Mouse (Mus musculus): ENCODE results near the gene Dtx2. TPM values are rescaled to one million over a fixed set of nuclear protein-coding genes. Genes with fewer than 3 reads are reported as not detected.

The Dtx2 gene
- total and polyA plus RNA-seq, 3 experiments = 11.9 to 17.2 TPM; not detected in 1

DNA sequence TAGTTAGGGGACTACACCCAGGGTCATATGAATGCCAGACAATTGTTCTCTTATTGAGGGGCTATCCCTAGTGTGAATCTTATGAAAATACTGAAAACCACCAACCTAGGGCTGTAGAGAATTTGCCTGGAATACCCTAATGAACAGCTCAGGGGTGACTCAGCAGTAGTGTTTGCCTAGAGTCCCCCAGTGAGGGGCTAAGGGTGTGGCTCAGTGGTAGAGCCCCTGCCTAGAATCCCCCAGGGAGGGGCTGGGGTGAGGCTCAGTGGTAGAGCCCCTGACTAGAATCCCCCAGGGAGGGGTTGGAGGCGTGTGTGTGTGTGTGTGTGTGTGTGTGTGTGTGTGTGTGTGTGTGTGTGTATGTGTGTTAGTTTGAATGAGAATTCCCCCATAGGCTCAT lies 42.1 kb downstream of the Dtx2 start:
- DNase-seq (ENCODE audit: low read depth, low spot score) = no peak
- no peak overlapping the region for H3K9ac ChIP-seq (ENCODE audit: control insufficient read depth, low read depth, low read length, poor library complexity, severe bottlenecking)
- H3K79me2 ChIP-seq (ENCODE audit: control insufficient read depth, insufficient read depth, low read length, poor library complexity) = no peaks in the 10 kb centered on the region
- H3K9me3 ChIP-seq (replicated peaks; ENCODE audit: insufficient read depth, low read length) = no peaks in the 10 kb centered on the region
- H3K27ac ChIP-seq (ENCODE audit: control insufficient read depth, low read depth, low read length) = no peak overlapping the region
- H3K36me3 ChIP-seq (ENCODE audit: control insufficient read depth in 1 of 2, insufficient read depth in 2 of 2, low read length in 2 of 2) = no peaks in the 10 kb centered on the region
- peaks cover 0 to 3% of the 10 kb centered on the region in 2 experiments; a peak in 2 of 4 replicates for H3K4me1 ChIP-seq (ENCODE audit: control insufficient read depth in 1 of 2, insufficient read depth in 2 of 2, low read length in 2 of 2)
- TF ChIP-seq USF2 (IDR thresholded peaks at IDR 0.05; ENCODE audit: borderline replicate concordance in 1 of 2, insufficient read depth in 1 of 2, low read depth in 1 of 2, low read length in 2 of 2) (no peak), ETS1 (IDR thresholded peaks at IDR 0.05; ENCODE audit: low read depth, low read length) (no peak), SIN3A (IDR thresholded peaks at IDR 0.05; ENCODE audit: low read length) (no peak), KAT2A (conservative IDR thresholded peaks at IDR 0.05; ENCODE audit: low read depth, low read length) (no peak), CHD1 (IDR thresholded peaks at IDR 0.05; ENCODE audit: low read depth, low read length) (no peak), ZKSCAN1 (IDR thresholded peaks at IDR 0.05; ENCODE audit: low read depth, low read length) (no peak), MYB (IDR thresholded peaks at IDR 0.05; ENCODE audit: low read depth, low read length) (no peak), MAFK (IDR thresholded peaks at IDR 0.05; ENCODE audit: borderline replicate concordance, low read depth, low read length) (no peak), GABPA (IDR thresholded peaks at IDR 0.05; ENCODE audit: low read depth, low read length) (no peak), ZMIZ1 (IDR thresholded peaks at IDR 0.05; ENCODE audit: low read depth, low read length) (no peak), MAZ (IDR thresholded peaks at IDR 0.05; ENCODE audit: low read depth, low read length) (no peak), MXI1 (IDR thresholded peaks at IDR 0.05; ENCODE audit: low read depth, low read length) (no peak), SMC3 (IDR thresholded peaks at IDR 0.05; ENCODE audit: low read depth, low read length) (no peak), POLR2AphosphoS5 (IDR thresholded peaks at IDR 0.05; ENCODE audit: borderline replicate concordance, low read depth, low read length) (no peak), EP300 (IDR thresholded peaks at IDR 0.05; ENCODE audit: low read depth in 1 of 2, low read length in 2 of 2) (no peak), TBP (IDR thresholded peaks at IDR 0.05; ENCODE audit: low read depth, low read length) (no peak), MAX (IDR thresholded peaks at IDR 0.05; ENCODE audit: low read length) (no peak), NRF1 (IDR thresholded peaks at IDR 0.05; ENCODE audit: insufficient read depth, low read depth, low read length, poor library complexity, severe bottlenecking) (no peak), ZNF384 (IDR thresholded peaks at IDR 0.05; ENCODE audit: low read depth, low read length) (no peak), CTCF (IDR thresholded peaks at IDR 0.05 in 2 of 3, conservative IDR thresholded peaks at IDR 0.05 in 1 of 3; ENCODE audit: control insufficient read depth in 1 of 3, insufficient read depth in 1 of 3, low read depth in 2 of 3, low read length in 3 of 3, poor library complexity in 1 of 3, severe bottlenecking in 1 of 3) (no peak)
- H3K27me3 ChIP-seq (ENCODE audit: control insufficient read depth in 1 of 2, insufficient read depth in 2 of 2, low read length in 2 of 2) = no peaks in the 10 kb centered on the region
- no peak overlapping the region for H3K4me3 ChIP-seq (ENCODE audit: control insufficient read depth in 1 of 2, insufficient read depth in 1 of 2, low read depth in 2 of 2, low read length in 2 of 2)

Measured in MEL (cell line).